Mouse (Mus musculus) neutrophil, adult 5-6 weeks (primary cell): ENCODE results near the gene Trim80. TPM values are rescaled to one million over a fixed set of nuclear protein-coding genes. Genes with fewer than 3 reads are reported as not detected.
"Not testable (repeated sequence)": the region's sequence is repeated elsewhere in the genome, so short reads cannot be mapped to it uniquely, and the experiment has no call there.

Source experiments
- ATAC-seq: fragments of 151-379, 151-347 bp; 2 replicates; pipeline ENCODE4 v1.8.0; 2017; ENCODE audit warnings: mild to moderate bottlenecking, moderate TSS enrichment; ENCODE audit not compliant: insufficient number of reproducible peaks, poor library complexity, low FRiP score, severe bottlenecking; ENCODE audit errors: extremely low read depth
- total RNA-seq: library from RNA; stranded (forward); fragments of 200-1000 nt; gene quantifications from 2 replicates; pipeline ENCODE4 v1.2.3, GENCODE M21; 2017

Gene Trim80
- total RNA-seq, 1 experiment from 2014 or later = not detected

GRCm38 (mm10) chr11:115425671-115426070 is 14.7 kb upstream of the Trim80 start:
- ATAC-seq = no peak

- ATAC-seq = peak; percentile 62
These were observed 12.6 kb upstream of the Trim80 start for GRCm38 (mm10) chr11:115427482-115428331.

GRCm38 (mm10) chr11:115429307-115429706 is 11.0 kb upstream of the Trim80 start:
- ATAC-seq = no peak

- no peak for ATAC-seq
These were observed 9.8 kb upstream of the Trim80 start for GRCm38 (mm10) chr11:115430561-115430960.

GRCm38 (mm10) chr11:115432814-115433213 is 7.5 kb upstream of the Trim80 start:
- ATAC-seq = no peak

- no peak for ATAC-seq
These were observed 7.0 kb upstream of the Trim80 start for GRCm38 (mm10) chr11:115433342-115433741.

- ATAC-seq = no peak
These were observed 4.6 kb upstream of the Trim80 start for GRCm38 (mm10) chr11:115435596-115436337.

- no peak for ATAC-seq
These were observed 2.7 kb upstream of the Trim80 start for GRCm38 (mm10) chr11:115437571-115438122.

- ATAC-seq = no peak
These were observed 1.0 kb upstream of the Trim80 start for GRCm38 (mm10) chr11:115439326-115439725.

GRCm38 (mm10) chr11:115441417-115441816 is 1.1 kb downstream of the Trim80 start:
- ATAC-seq = no peak

GRCm38 (mm10) chr11:115446906-115447305 is 6.6 kb downstream of the Trim80 start:
- ATAC-seq = no peak

- no peak for ATAC-seq
These were observed 7.1 kb downstream of the Trim80 start for GRCm38 (mm10) chr11:115447321-115447885.

GRCm38 (mm10) chr11:115448075-115448474 is 7.7 kb downstream of the Trim80 start:
- no peak for ATAC-seq

GRCm38 (mm10) chr11:115448998-115449397 is 8.7 kb downstream of the Trim80 start:
- no peak for ATAC-seq

- no peak for ATAC-seq
These were observed 9.8 kb downstream of the Trim80 start for GRCm38 (mm10) chr11:115450176-115450575.

- ATAC-seq = no peak
These were observed 11.5 kb downstream of the Trim80 start for GRCm38 (mm10) chr11:115451781-115452241.

GRCm38 (mm10) chr11:115452281-115452860 is 12.0 kb downstream of the Trim80 start:
- no peak for ATAC-seq

GRCm38 (mm10) chr11:115453306-115453705 is 13.0 kb downstream of the Trim80 start:
- no peak for ATAC-seq

GRCm38 (mm10) chr11:115454822-115455221 is 14.5 kb downstream of the Trim80 start:
- ATAC-seq = not testable (repeated sequence)
